Mouse (Mus musculus) left cerebral cortex, postnatal 25 days (tissue): Measurements from ENCODE around the gene Vtcn1. TPM values are rescaled to one million over a fixed set of nuclear protein-coding genes. Genes with fewer than 3 reads are reported as not detected.
"Not testable (repeated sequence)": the region's sequence is repeated elsewhere in the genome, so short reads cannot be mapped to it uniquely, and the experiment has no call there.

Source experiments
- DNase-seq, 2 experiments: peaks; one replicate each; pipeline ENCODE4 v3.0.0; 2022; ENCODE audit warnings: low spot score in 2 of 2, mixed read lengths in 1 of 2
- intact Hi-C: fragments of 180-260 bp; cut with DNase I; formaldehyde crosslinking; loops from one replicate; pipeline ENCODE4 v1.15.1; 2025
- total RNA-seq, 2 experiments: library from RNA; stranded (reverse); gene quantifications; 2 replicates each; pipeline ENCODE4 v1.2.3; 2021

The Vtcn1 gene
- under 1 TPM; 0.16 to 0.34 TPM for total RNA-seq

- peak in 1 of 2 experiments; percentile 24 for DNase-seq
- intact Hi-C loops = no loop called here
Observed at GRCm38 (mm10) chr3:100825225-100825965, at the start of gene Vtcn1. Gene Vtcn1, plus strand, starts transcription at chr3:100825459.

DNA sequence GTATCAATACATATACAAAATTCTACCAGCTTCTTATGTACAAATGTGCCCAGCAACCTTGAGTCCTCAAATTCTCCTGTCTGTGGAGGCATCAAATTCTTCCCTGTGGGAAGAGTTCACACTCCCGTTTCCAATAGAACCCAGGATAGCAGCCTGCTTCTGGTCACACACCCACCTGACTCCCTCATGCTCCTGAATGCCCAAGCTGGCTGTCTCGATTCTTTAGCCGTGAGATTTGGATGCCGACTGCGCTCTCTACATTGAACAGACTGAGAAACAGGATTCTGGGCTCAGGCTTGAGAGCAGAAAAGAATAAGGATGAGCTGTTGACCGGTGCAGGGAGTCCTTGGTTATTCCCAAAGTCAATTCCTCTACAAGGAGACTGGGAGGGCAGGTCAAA, 48.3 kb upstream of the Vtcn1 start:
- no peak for DNase-seq
- intact Hi-C loops = loop anchor here (10.0 kb wide), 1 partner anchor 508 kb away; the partner anchor contains the start of gene Cd2

- intact Hi-C loops = loop anchor here (10.0 kb wide), 1 partner anchor 507 kb away; the partner anchor contains the start of gene Cd2
- DNase-seq = no peak
Observed at GRCm38 (mm10) chr3:100777568-100777967, 47.7 kb upstream of the Vtcn1 start.

GRCm38 (mm10) chr3:100786076-100786475, 39.2 kb upstream of the Vtcn1 start:
- DNase-seq = no peak
- intact Hi-C loops = no loop called here

DNA sequence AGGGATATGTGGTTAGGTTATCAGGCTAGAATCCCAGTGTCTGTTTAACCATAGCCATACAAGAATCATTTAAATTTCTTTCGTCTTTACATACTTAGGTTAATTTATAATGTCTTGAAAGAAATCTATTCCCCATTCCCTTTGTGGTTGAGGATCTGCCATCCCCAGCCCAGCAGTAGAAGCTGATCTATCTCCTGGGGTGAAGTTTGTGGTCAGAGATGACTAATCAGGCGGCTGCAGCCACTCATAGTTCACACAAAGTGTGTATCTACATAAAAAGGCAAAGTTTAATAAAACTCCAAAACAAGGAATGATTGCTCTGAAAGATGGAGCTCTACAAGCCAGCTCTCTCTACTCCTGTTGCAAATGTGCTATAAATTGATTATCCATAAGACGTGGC, 33.6 kb upstream of the Vtcn1 start:
- DNase-seq = no peak
- intact Hi-C loops = no loop called here

DNA sequence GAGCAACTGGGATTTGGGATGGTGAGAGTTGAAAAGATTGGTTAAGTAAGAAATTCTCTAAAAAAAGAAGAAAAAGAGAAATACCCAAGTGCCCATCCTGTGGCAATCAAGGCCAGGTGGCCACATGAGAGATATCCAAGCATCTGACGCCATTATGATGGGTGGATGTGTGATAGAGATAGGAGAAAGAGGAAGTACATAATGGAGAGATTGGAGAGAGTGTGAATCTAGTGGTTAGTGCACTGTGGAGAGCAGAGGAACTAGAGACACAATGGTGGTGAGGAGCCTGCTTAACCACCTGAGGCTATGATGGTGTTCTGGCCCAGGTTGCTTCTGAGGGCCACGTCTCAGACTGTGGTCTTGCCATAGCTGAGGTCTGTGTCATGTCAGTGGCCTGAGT, 31.9 kb upstream of the Vtcn1 start:
- no peak for DNase-seq
- intact Hi-C loops = no loop called here

DNA sequence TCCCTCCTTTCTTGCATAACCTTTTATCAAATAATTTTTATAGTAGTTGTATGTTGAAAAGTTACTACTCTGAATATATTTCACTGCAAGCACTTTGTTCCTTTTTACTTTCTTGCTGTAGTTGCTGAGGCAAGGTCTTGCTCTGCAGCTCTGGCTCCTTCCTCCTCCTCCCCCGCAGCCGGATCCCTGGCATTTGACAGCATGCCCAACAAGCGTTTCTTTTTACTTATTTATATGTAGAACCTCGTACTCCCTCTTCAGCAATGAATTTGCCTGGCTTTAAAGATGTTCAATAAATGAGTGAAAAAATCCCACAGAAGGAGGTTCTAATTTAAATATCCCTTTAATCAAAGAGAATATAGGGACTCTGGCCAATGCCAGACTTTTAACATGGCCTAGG, 28.7 kb upstream of the Vtcn1 start:
- intact Hi-C loops = no loop called here
- peak in 1 of 2 experiments; percentile 13 for DNase-seq

DNA sequence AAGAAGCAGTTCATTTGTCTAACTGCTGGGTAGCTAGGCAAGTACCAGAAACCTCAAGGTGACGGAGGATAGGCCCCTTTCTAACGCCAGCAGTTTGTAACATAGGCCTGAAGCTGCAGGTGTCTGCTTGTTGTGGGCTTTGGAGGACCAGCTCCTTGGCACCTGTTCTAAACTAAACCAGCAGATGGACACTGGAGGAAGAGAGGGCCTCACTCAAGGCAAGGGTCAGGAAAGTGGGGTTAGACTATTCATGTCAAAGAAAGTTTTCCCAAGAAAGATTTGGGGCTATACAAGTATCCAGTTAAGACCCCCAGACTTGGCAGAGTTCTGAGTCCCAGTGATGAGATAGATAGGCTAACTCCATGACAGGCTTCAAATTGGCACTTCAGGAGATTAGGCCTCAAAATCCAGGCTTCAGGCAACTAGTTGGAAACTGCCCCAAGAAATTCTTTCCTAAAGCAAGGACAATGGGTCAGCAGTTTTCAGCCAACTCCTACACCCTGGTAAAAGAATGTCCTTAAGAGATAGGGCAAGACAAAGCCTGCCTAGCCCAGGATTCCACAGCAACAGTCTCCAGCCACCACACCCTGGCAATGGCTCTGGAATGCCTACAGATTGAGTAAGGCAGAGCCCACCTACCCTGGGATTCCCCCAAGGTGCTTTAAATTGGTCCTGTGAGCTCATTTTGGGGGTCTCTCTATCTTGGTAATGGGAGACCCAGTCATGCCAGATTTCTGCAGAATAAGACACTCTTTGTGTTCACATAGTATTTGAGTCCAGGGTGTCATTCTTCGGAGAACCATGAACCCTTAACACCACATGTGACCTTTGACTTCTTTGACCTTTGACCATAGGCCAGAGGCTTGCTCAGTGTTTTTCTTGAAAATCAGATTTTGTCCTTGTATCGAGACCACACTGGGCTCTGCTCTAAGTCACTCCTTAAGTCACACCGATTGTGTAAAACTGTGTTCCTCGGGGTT, 27.8 kb upstream of the Vtcn1 start:
- DNase-seq = no peak
- intact Hi-C loops = no loop called here

DNA sequence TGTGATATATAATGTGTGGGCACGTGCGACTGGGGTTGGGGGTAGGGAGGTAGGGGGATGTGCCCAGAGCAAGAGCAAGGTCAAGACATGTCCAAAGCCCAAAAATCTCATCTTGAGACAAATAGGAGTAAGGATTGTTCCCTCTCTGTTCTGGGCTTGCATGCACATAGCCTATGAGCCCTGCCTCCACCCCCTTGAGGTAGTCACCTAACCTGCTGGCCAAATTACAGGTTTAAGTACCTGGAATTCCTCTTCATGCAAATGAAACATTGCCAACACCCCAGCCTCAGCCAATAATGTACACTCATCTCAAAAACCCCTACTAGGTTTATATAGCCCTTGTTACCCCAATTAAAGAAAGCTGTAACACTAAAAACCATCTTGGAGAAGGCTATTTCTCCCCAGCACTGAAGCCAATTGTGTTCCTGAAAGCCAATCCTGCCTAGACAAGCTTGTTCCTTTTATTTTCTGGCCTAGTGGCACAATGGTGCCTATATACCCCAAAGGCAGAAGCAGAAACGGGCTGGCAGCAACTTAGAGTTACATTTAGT, 26.3 kb upstream of the Vtcn1 start:
- DNase-seq = no peak
- intact Hi-C loops = no loop called here

- DNase-seq = no peak
- intact Hi-C loops = no loop called here
Observed at GRCm38 (mm10) chr3:100804975-100805374, 20.3 kb upstream of the Vtcn1 start.

- no peak for DNase-seq
- intact Hi-C loops = no loop called here
Observed at GRCm38 (mm10) chr3:100805925-100806324, 19.3 kb upstream of the Vtcn1 start.

- intact Hi-C loops = no loop called here
Observed at GRCm38 (mm10) chr3:100810461-100810860, 14.8 kb upstream of the Vtcn1 start.

GRCm38 (mm10) chr3:100811836-100812235, 13.4 kb upstream of the Vtcn1 start:
- intact Hi-C loops = no loop called here
- DNase-seq = no peak

More at GRCm38 (mm10) chr3:100810461-100810860, 14.8 kb upstream of the Vtcn1 start:
- DNase-seq = no peak

DNA sequence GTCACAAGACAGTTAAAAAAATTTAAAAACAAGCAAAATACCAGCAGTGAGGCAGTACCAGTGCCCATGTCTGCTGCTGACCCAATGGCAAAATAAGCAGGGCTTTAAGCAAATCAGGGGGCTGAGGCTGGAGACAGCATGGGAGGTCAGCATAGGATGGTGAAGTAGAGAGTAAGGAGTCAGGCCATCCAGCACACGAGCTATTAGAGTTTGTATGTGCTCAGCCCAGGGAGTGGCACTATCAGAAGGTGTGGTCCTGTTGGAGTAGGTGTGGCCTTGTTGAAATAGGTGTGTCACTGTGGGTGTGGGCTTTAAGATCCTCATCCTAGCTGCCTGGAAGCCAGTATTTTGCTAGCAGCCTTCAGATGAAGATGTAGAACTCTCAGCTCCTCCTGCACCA, 9.8 kb upstream of the Vtcn1 start:
- DNase-seq, intact Hi-C loops: not testable (repeated sequence)

DNA sequence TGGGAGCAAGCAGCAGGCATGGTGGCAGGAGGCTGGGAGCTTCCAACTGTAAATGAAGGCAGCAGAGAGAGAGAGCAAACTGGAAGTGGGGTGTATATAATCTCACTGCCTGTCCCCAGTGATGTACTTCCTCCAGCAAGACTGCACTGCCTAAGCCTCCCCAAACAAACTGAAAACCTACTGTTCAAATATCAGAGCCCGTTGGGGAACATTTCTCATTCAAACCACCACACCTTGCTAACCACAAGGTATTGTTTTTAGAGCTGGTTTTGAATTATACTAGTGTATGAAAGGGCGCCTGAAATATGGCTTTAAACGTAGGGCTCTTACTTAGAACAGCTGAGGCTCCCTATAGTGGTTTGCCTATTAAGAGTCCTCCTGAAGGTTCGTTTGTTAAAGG, 6.5 kb upstream of the Vtcn1 start:
- intact Hi-C loops = no loop called here
- DNase-seq = no peak

DNA sequence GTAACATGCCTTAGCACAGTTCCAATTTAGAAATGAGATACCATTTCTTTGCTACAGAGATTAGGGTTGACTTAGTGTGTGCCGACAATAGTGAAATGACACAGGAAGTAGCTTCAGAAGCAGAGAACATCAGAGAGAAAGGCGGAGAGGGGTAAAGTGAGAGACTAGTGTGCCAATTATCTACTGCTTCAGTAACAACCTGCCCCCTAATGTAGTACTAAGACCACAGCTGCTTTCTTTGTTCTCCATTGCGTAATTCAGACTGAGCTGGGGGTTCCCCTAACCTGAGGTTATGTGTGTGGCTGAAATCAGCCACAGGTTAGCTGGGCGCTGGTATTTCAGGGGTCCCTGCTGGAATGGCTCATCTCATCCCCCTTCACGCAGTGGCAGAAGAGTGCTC, 5.7 kb upstream of the Vtcn1 start:
- DNase-seq = no peak
- intact Hi-C loops = no loop called here

DNA sequence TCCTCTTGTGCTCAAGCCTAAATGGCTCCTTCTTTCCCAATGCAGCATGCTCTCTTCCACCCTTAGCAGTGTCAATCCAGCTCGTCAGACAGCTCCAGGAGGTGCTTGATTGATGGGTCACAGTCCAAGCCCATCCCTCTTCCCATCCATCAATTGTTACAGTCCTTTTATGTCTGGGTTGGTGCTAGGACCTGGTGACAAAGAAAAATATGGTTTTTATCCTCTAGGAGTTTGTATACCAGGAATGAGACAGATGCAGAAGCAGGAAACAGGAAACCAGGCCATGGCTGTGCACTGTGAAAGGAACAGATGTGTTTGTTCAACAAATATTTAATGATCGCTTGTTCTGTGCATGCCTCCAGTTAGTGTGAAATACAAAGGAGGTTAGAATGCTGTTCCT, 4.4 kb upstream of the Vtcn1 start:
- DNase-seq = no peak
- intact Hi-C loops = no loop called here

GRCm38 (mm10) chr3:100821276-100821675, 4.0 kb upstream of the Vtcn1 start:
- DNase-seq = peak in 1 of 2 experiments; percentile 16
- intact Hi-C loops = no loop called here

GRCm38 (mm10) chr3:100843784-100844183, 18.5 kb downstream of the Vtcn1 start:
- peak in 1 of 2 experiments; percentile 43 for DNase-seq
- intact Hi-C loops = no loop called here

- intact Hi-C loops = no loop called here
- no peak for DNase-seq
Observed at GRCm38 (mm10) chr3:100844366-100844765, 19.1 kb downstream of the Vtcn1 start.
